Mouse (Mus musculus): Measurements from ENCODE around the gene Mnd1.
A peak's percentile ranks its signal among the peaks of the same experiment; 100 is the strongest.

The Mnd1 gene

GRCm38 (mm10) chr3:84157559-84158350 is 2.2 kb upstream of the Mnd1 start:
- DNase-seq (ENCODE audit: low read depth in 2 of 2, low spot score in 2 of 2), result no peak

DNA sequence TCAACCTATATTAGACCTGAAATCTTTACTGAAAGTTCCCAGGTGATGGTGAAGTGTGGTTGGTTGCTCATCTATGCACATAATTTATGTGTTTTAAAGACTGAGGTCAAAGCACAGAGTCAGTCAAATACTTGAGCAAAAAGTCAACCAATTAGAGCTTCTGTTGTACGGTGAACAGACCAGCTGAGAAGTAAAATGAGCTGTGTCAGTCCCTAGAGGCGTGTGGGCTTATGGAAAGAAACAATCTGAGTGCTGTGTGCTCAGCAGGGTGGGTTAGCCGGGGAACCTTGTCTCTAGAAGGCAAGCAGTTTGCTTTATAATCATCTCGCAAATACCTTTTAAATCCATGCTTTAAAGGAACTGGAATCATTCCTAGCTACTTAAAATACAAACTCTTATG is 1.4 kb upstream of the Mnd1 start:
- DNase-seq (ENCODE audit: low read depth in 2 of 2, low spot score in 2 of 2), result no peak

- DNase-seq (ENCODE audit: low read depth in 2 of 2, low spot score in 2 of 2), result no peak
These were observed 519 bp upstream of the Mnd1 start for GRCm38 (mm10) chr3:84156105-84156504.

DNA sequence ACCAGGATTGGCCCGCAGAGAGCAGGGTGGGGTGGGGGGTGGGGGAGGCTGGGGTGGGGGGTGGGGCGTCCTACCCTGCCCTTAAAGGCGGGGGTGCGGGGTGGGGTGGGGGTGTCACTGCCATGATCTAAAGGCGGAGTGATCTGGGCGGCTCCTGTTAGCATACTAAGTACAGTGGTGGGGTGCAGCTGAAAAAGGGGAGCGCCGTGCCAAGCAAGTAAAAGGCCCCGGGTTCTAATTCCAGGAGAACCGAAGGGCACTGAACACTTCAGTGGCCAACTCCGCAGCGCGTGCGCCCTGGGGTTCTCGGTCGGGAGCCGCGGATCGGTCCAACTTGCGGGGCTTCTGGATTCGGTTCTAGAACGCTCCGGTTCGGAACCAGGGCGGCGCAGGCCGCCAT is 440 bp downstream of the Mnd1 start:
- no peak for DNase-seq (ENCODE audit: low read depth in 2 of 2, low spot score in 2 of 2)

- DNase-seq (ENCODE audit: low read depth in 2 of 2, low spot score in 2 of 2), result no peak
These were observed 855 bp downstream of the Mnd1 start for GRCm38 (mm10) chr3:84154721-84155141.

DNA sequence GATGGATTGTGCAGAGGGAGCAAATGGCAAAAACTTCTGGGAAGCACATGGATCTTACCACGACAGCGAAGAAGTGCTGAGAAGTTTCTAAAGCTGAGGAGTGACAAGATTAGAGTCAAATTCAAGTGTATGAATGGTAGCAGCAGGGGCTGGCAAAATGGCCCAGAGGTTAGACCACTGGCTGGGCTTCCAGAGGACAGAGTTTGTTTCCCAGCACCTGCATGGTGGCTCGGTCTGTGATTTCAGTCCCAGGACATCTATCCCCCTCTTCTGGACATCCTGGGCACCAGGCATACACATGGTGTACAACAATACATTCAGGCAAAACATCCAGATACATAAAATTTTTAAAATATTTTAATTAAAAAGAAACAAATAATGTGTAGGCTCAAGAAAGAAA is 5.8 kb downstream of the Mnd1 start:
- no peak for DNase-seq (ENCODE audit: low read depth in 2 of 2, low spot score in 2 of 2)

DNA sequence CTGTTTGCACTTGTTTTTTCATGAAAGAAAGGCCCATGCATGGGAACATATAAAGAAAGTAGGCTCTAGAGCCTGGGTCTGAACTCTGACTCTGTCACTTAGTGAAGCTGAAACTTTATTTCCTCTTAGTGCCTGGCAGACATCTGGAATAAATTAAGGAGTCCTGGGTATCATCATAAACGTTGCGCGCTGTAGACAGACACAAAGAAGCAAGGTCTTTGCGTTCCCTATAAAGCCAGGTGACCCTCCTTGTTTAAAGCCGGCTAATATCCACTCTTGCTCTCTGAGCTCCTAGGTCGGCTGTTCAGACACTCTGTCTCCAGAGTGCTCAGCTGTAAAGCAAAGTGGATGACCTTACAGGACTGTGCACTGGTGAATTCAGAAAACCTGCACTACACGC is 14.6 kb downstream of the Mnd1 start:
- DNase-seq (ENCODE audit: low read depth in 2 of 2, low spot score in 2 of 2), result no peak

DNA sequence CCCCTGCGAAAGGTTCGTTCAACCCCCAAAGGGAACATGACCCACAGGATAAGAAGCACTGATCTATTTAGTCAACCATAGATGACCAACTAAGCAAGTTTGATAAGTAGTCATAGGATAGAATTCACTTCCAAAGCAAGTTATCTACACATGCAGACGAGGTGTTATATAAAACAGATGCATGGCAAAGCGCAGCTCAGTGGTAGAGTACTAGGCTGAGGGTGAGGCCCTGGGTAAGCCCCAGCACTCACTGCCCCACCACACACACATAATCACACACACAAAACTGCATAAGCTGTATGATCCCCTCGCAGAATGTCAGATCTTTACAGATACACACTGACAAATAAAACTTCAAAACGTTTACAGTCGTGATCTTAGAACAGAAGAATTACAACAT is 19.1 kb downstream of the Mnd1 start:
- no peak for DNase-seq (ENCODE audit: low read depth in 2 of 2, low spot score in 2 of 2)

GRCm38 (mm10) chr3:84135933-84136332 is 19.7 kb downstream of the Mnd1 start:
- DNase-seq (ENCODE audit: low read depth in 2 of 2, low spot score in 2 of 2), result no peak

GRCm38 (mm10) chr3:84135387-84135786 is 20.2 kb downstream of the Mnd1 start:
- DNase-seq (ENCODE audit: low read depth in 2 of 2, low spot score in 2 of 2), result no peak

DNA sequence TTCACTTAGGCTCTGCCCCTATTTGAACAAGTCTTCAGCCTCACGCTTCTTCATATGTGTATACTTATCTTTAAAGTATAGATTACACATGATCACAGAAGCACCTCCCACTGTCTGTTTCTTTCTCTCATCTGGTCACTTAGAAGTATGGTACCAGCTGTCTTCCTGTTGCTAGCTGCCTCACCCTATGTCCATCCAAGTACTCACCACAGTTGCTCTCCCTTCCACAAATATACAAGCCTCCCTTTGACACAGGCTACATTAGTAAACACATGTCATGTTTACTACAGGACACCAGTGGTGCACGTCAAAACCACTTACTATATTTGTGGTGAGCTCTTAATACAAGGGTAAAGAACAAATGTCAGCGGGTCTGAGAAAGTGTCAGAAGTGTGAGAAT is 24.2 kb downstream of the Mnd1 start:
- DNase-seq (ENCODE audit: low read depth in 2 of 2, low spot score in 2 of 2), result no peak

GRCm38 (mm10) chr3:84130776-84131175 is 24.8 kb downstream of the Mnd1 start:
- DNase-seq (ENCODE audit: low read depth in 2 of 2, low spot score in 2 of 2), result no peak

DNA sequence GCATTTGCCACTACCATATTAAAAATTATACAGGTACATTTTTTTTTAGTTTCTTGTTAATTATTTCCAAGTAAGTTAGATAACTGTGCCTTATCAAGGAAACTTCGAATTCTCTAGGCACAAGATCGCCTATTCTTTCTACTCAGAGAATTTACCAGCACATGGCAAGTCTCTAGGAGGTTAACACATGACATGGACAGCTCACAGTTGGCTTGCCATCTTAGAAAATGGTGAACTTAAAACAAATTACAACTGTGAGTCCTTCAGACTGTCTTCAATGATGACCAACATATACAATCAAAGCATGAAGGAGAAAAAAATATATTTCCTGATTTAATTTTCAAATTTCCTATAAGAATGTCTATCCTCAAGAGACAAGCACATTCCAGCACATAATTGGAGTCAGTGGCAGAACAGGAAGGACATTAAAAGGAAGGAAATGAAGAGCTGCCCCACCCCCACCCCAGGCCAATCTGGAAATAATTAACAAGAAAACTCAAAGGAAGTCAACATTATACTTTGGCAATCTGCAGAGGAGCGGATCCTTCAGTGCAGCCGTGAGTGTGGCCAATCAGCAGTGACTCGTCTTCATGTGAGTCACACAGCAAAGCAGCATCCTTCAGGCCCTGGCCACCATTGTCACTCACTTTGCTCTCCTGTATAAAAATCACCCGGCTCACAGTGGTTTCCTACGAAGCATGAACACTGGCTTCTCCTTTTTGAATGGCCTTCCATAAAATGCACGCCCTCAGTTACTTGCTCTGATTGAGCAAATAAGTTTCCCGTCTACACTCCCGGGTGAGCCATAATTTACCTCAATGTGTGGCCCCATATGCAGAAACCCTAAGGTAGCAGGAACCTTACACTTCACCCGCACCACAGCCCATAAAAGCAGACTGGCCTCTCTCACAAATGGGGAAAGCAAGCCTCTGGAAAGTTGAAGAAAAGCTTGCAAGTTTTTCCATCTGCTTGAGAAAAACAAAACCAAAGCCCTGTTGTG is 26.4 kb downstream of the Mnd1 start:
- DNase-seq (ENCODE audit: low read depth in 2 of 2, low spot score in 2 of 2), result no peak

GRCm38 (mm10) chr3:84127431-84127830 is 28.2 kb downstream of the Mnd1 start:
- no peak for DNase-seq (ENCODE audit: low read depth in 2 of 2, low spot score in 2 of 2)

GRCm38 (mm10) chr3:84126721-84127120 is 28.9 kb downstream of the Mnd1 start:
- DNase-seq (ENCODE audit: low read depth in 2 of 2, low spot score in 2 of 2), result no peak

- peak in 1 of 2 experiments; percentile 8 for DNase-seq (ENCODE audit: low read depth in 2 of 2, low spot score in 2 of 2)
These were observed 29.8 kb downstream of the Mnd1 start for GRCm38 (mm10) chr3:84125704-84126289.

GRCm38 (mm10) chr3:84123461-84123860 is 32.1 kb downstream of the Mnd1 start:
- DNase-seq (ENCODE audit: low read depth in 2 of 2, low spot score in 2 of 2), result peak; percentile 12 to 32

- DNase-seq (ENCODE audit: low read depth in 2 of 2, low spot score in 2 of 2), result no peak
These were observed 36.9 kb downstream of the Mnd1 start for GRCm38 (mm10) chr3:84118718-84119117.

GRCm38 (mm10) chr3:84118178-84118577 is 37.4 kb downstream of the Mnd1 start:
- DNase-seq (ENCODE audit: low read depth in 2 of 2, low spot score in 2 of 2), result no peak

GRCm38 (mm10) chr3:84108614-84109013 is 47.0 kb downstream of the Mnd1 start:
- DNase-seq (ENCODE audit: low read depth in 2 of 2, low spot score in 2 of 2), result no peak

GRCm38 (mm10) chr3:84106106-84106505 is 49.5 kb downstream of the Mnd1 start:
- DNase-seq (ENCODE audit: low read depth in 2 of 2, low spot score in 2 of 2), result no peak

- no peak for DNase-seq (ENCODE audit: low read depth in 2 of 2, low spot score in 2 of 2)
These were observed 52.0 kb downstream of the Mnd1 start for GRCm38 (mm10) chr3:84103536-84103935.
